Mouse (Mus musculus): ENCODE data around the gene Map2k6. TPM values are rescaled to one million over a fixed set of nuclear protein-coding genes. Genes with fewer than 3 reads are reported as not detected.

Gene Map2k6
- polyA plus RNA-seq, 1 experiment = 6.7 TPM

DNA sequence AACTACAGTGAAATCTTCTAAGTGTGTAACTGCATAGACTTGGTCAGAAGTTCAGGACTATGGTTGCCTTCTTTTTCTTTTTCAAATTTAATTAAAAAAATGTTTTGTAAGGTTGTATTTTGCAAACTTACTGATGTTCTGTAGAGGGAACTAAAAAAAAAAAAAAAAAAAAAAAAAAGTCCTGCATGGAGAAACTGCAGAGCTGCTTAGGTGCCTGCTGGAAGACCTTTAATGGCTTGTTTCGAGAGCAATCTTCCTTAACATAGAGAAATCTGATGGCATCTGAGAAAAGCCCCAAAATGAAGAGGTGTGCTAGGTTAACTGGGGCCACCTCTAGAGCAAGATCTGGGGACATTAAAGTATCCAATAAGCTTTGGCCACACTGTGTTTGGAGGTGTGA is 1.4 kb downstream of the Map2k6 start:
- Histone ChIP-seq H3K4me1 (replicated peaks; ENCODE audit: control insufficient read depth, insufficient read depth, low read length) (0 out of 2 replicates have a peak, but pooled peaks cover 2% of the 10 kb centered on the region), H3K27ac (ENCODE audit: control insufficient read depth, insufficient read depth, low read length) (no peak overlapping the region), H3K36me3 (ENCODE audit: control insufficient read depth, insufficient read depth, low read length) (no peaks in the 10 kb centered on the region), H3K27me3 (ENCODE audit: control insufficient read depth, insufficient read depth, low read length) (no peaks in the 10 kb centered on the region), H3K4me3 (ENCODE audit: control insufficient read depth, insufficient read depth, low read length) (no peak overlapping the region)
- 94% methylated on average over 1 of the region's 1 CpGs for WGBS
- DNase-seq = no peak
- TF ChIP-seq CTCF (IDR thresholded peaks at IDR 0.05; ENCODE audit: borderline replicate concordance, control insufficient read depth, extremely low read depth, insufficient read depth, low read length, poor library complexity) (no peak), POLR2A (IDR thresholded peaks at IDR 0.05; ENCODE audit: control insufficient read depth, extremely low read depth, insufficient read depth, low read length, poor library complexity) (no peak)

DNA sequence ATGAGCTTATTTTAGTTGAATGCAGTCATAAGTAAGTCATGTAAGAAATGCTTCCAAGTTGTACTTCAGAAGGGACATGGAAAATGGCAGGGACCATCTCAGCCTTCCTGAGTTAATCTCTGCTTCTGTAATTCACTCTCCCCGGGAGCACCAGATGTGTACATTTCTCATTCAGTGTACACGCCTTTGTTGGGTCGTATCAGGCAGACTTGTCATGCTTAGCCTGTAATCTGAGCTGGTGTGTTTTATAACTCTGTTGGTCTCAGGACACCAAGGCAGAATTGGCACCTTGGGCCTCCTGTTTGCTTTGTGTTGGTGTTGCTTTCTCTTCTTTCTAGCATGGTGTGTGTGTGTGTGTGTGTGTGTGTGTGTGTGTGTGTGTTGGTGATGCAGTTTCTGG is 3.7 kb downstream of the Map2k6 start:
- 0 out of 2 replicates have a peak, but pooled peaks cover 2% of the 10 kb centered on the region for H3K4me1 ChIP-seq (replicated peaks; ENCODE audit: control insufficient read depth, insufficient read depth, low read length)
- DNase-seq = no peak
- WGBS = 88% methylated on average over 3 of the region's 3 CpGs
- no peaks in the 10 kb centered on the region for H3K27me3 ChIP-seq (ENCODE audit: control insufficient read depth, insufficient read depth, low read length)
- H3K27ac ChIP-seq (ENCODE audit: control insufficient read depth, insufficient read depth, low read length) = no peak overlapping the region
- TF ChIP-seq POLR2A (IDR thresholded peaks at IDR 0.05; ENCODE audit: control insufficient read depth, extremely low read depth, insufficient read depth, low read length, poor library complexity) = no peak
- H3K4me3 ChIP-seq (ENCODE audit: control insufficient read depth, insufficient read depth, low read length) = no peak overlapping the region
- H3K36me3 ChIP-seq (ENCODE audit: control insufficient read depth, insufficient read depth, low read length) = no peaks in the 10 kb centered on the region

DNA sequence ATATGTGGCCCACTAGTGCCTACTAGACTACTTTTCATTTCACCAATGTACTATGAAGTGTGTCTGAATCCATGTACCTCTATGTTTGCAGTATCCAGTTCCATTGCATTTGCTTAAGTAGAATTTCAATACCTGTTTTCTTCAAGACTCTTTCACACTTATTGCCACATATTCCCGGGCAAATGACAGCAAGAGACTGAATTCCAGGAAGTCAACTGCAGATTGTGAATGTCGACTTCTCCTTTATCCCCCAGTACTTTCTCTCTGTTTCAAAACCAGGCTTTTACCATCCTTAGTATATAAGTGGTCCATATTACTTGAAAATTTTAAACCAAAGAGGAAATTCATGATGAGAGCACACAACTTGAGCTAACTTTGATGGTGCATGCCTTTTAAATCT is 4.7 kb downstream of the Map2k6 start:
- Histone ChIP-seq H3K27me3 (ENCODE audit: control insufficient read depth, insufficient read depth, low read length) (no peaks in the 10 kb centered on the region), H3K4me3 (ENCODE audit: control insufficient read depth, insufficient read depth, low read length) (no peak overlapping the region), H3K4me1 (replicated peaks; ENCODE audit: control insufficient read depth, insufficient read depth, low read length) (0 out of 2 replicates have a peak, but pooled peaks cover 2% of the 10 kb centered on the region), H3K36me3 (ENCODE audit: control insufficient read depth, insufficient read depth, low read length) (no peaks in the 10 kb centered on the region), H3K27ac (ENCODE audit: control insufficient read depth, insufficient read depth, low read length) (no peak overlapping the region)
- WGBS = 86% methylated on average over 2 of the region's 2 CpGs
- DNase-seq = no peak
- TF ChIP-seq CTCF (IDR thresholded peaks at IDR 0.05; ENCODE audit: borderline replicate concordance, control insufficient read depth, extremely low read depth, insufficient read depth, low read length, poor library complexity) = no peak
- TF ChIP-seq POLR2A (IDR thresholded peaks at IDR 0.05; ENCODE audit: control insufficient read depth, extremely low read depth, insufficient read depth, low read length, poor library complexity) = no peak

DNA sequence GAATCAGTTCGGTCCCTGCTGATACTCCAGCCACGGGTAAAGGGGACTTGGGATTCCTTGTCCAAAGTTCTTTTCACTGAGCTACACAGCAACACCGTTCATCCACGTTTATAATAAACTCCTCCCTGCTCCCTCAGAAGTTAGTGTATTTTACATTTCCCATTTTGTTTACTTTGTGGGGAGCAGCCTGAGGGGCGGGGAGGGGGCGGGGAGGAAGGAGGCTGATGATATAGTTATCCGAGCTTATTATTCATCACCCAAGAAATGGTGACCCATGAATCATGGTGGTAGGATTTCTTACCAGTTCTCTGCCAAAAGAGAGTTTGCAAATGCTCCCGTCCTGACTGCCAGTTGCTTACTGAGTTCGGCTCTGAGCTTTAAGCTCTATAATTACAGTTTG is 6.7 kb downstream of the Map2k6 start:
- TF ChIP-seq POLR2A (IDR thresholded peaks at IDR 0.05; ENCODE audit: control insufficient read depth, extremely low read depth, insufficient read depth, low read length, poor library complexity) (no peak), CTCF (IDR thresholded peaks at IDR 0.05; ENCODE audit: borderline replicate concordance, control insufficient read depth, extremely low read depth, insufficient read depth, low read length, poor library complexity) (no peak)
- no peak for DNase-seq
- H3K4me3 ChIP-seq (ENCODE audit: control insufficient read depth, insufficient read depth, low read length) = no peak overlapping the region
- H3K4me1 ChIP-seq (replicated peaks; ENCODE audit: control insufficient read depth, insufficient read depth, low read length) = no peaks in the 10 kb centered on the region
- H3K27me3 ChIP-seq (ENCODE audit: control insufficient read depth, insufficient read depth, low read length) = no peaks in the 10 kb centered on the region
- H3K27ac ChIP-seq (ENCODE audit: control insufficient read depth, insufficient read depth, low read length) = no peak overlapping the region
- WGBS = 90% methylated on average over 9 of the region's 9 CpGs
- no peaks in the 10 kb centered on the region for H3K36me3 ChIP-seq (ENCODE audit: control insufficient read depth, insufficient read depth, low read length)

DNA sequence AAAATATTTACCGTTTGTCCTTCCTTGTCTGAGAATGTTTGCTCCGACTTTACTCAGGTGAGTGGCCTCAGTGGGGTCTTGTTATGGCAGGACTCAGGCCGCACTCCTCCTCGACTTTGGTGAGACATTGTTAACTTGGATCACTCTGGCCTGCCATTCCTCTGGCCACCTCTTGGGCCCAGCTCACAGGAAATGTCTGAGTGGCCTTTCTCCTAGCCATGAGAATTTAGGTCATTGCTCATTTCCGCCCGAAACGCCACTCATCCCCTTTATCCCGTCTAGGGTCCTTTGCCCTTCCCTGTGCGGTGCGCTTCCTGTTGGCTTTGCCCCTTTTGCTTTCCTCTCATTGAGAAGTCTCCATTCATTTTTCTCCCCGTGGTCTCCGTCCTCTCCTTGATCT is 10.2 kb downstream of the Map2k6 start:
- no peaks in the 10 kb centered on the region for H3K27me3 ChIP-seq (ENCODE audit: control insufficient read depth, insufficient read depth, low read length)
- 88% methylated on average over 12 of the region's 12 CpGs for WGBS
- DNase-seq = no peak

DNA sequence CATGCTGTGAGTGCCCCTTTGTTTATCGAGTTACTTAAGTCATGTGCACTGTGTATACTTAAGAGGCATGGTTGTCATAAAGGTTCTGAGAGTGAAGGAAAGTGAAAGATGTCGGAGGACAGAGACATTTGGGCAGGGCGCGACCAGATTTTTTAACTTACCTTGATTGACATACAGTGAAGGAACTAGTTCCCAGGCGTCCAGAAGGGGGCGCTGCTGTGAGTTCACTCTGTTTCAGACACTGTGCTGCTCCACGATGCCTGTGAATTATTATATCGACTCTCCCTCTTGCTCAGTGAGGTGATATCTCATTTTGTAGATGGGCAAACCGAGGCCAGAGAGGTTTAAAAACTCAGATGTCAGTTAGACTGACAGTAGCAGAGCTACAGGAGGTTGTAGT is 10.9 kb downstream of the Map2k6 start:
- WGBS = 64% methylated on average over 9 of the region's 9 CpGs
- H3K4me3 ChIP-seq (ENCODE audit: control insufficient read depth, insufficient read depth, low read length) = no peak overlapping the region
- no peaks in the 10 kb centered on the region for H3K36me3 ChIP-seq (ENCODE audit: control insufficient read depth, insufficient read depth, low read length)
- no peak overlapping the region for H3K27ac ChIP-seq (ENCODE audit: control insufficient read depth, insufficient read depth, low read length)
- DNase-seq = peak; percentile 31
- TF ChIP-seq POLR2A (IDR thresholded peaks at IDR 0.05; ENCODE audit: control insufficient read depth, extremely low read depth, insufficient read depth, low read length, poor library complexity) = no peak
- TF ChIP-seq CTCF (IDR thresholded peaks at IDR 0.05; ENCODE audit: borderline replicate concordance, control insufficient read depth, extremely low read depth, insufficient read depth, low read length, poor library complexity) = no peak
- H3K27me3 ChIP-seq (ENCODE audit: control insufficient read depth, insufficient read depth, low read length) = no peaks in the 10 kb centered on the region
- H3K4me1 ChIP-seq (replicated peaks; ENCODE audit: control insufficient read depth, insufficient read depth, low read length) = no peaks in the 10 kb centered on the region

More for the DNA sequence above, 10.2 kb downstream of the Map2k6 start:
- Histone ChIP-seq H3K36me3 (ENCODE audit: control insufficient read depth, insufficient read depth, low read length) (no peaks in the 10 kb centered on the region), H3K27ac (ENCODE audit: control insufficient read depth, insufficient read depth, low read length) (no peak overlapping the region), H3K4me3 (ENCODE audit: control insufficient read depth, insufficient read depth, low read length) (no peak overlapping the region), H3K4me1 (replicated peaks; ENCODE audit: control insufficient read depth, insufficient read depth, low read length) (no peaks in the 10 kb centered on the region)
- TF ChIP-seq CTCF (IDR thresholded peaks at IDR 0.05; ENCODE audit: borderline replicate concordance, control insufficient read depth, extremely low read depth, insufficient read depth, low read length, poor library complexity) (no peak), POLR2A (IDR thresholded peaks at IDR 0.05; ENCODE audit: control insufficient read depth, extremely low read depth, insufficient read depth, low read length, poor library complexity) (no peak)

DNA sequence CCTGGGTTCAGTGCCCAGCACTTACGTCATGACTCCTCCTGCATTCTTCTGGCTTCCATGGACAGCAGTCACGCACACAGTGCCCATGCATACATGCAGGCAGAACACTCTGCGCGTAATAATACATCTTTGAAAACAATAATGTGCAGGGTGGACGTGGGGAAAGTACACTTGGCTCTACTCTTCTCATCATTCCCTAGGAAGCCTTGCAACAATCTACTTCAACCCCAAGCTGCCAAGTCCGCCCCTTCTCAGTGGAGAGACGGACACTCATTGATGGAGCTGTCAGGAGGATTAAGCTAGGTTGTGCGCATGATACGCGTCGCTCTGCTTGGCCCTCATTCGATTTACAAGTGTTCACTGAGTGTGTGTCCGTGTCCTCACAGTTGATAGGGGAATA is 12.7 kb downstream of the Map2k6 start:
- 98% methylated on average over 13 of the region's 13 CpGs for WGBS
- TF ChIP-seq CTCF (IDR thresholded peaks at IDR 0.05; ENCODE audit: borderline replicate concordance, control insufficient read depth, extremely low read depth, insufficient read depth, low read length, poor library complexity) (no peak), POLR2A (IDR thresholded peaks at IDR 0.05; ENCODE audit: control insufficient read depth, extremely low read depth, insufficient read depth, low read length, poor library complexity) (no peak)
- Histone ChIP-seq H3K27ac (ENCODE audit: control insufficient read depth, insufficient read depth, low read length) (no peak overlapping the region), H3K27me3 (ENCODE audit: control insufficient read depth, insufficient read depth, low read length) (no peaks in the 10 kb centered on the region), H3K4me1 (replicated peaks; ENCODE audit: control insufficient read depth, insufficient read depth, low read length) (no peaks in the 10 kb centered on the region), H3K36me3 (ENCODE audit: control insufficient read depth, insufficient read depth, low read length) (no peaks in the 10 kb centered on the region), H3K4me3 (ENCODE audit: control insufficient read depth, insufficient read depth, low read length) (no peak overlapping the region)
- no peak for DNase-seq
